Mouse (Mus musculus) lung, postnatal 0 days (tissue): ENCODE data around the gene Arnt2.

Source experiments
- CTCF ChIP-seq: IDR thresholded peaks from 2 replicates; pipeline ENCODE4 v1.5.1; 2016; ENCODE audit warnings: antibody characterized with exemption, mild to moderate bottlenecking
- EP300 ChIP-seq: IDR thresholded peaks from 2 replicates; pipeline ENCODE4 v1.6.1; 2016; ENCODE audit warnings: antibody characterized with exemption, mild to moderate bottlenecking, control low read depth

- TF ChIP-seq CTCF (no peak; the same call in none of the 2 replicates), EP300 (no peak)
Measured at GRCm38 (mm10) chr7:84328770-84329169, 81.2 kb downstream of the Arnt2 start.
